Mouse (Mus musculus): ENCODE data around the gene Kctd11. TPM values are rescaled to one million over a fixed set of nuclear protein-coding genes. Genes with fewer than 3 reads are reported as not detected.

Kctd11 gene
- polyA plus RNA-seq, 1 experiment from 2014 or later: 1.0 TPM

Small RNA genes lying within 50 kb of the gene (microRNA-seq; reads per million reads assigned to microRNA genes)
- gene Mir6924: not detected

Other genes with a start within 250 kb of the Kctd11 start
- gene Fxr2, start 248.4 kb downstream of the Kctd11 start, polyA plus RNA-seq (2014; fragmentation: Nextera tagmentation; extraction: Ambion mirVana): 35.9 and 38.4 TPM in 2 replicates
- gene Sox15, start 226.1 kb downstream of the Kctd11 start, polyA plus RNA-seq (2014; fragmentation: Nextera tagmentation; extraction: Ambion mirVana): not detected in 2 replicates
- gene Mpdu1, start 218.8 kb downstream of the Kctd11 start, polyA plus RNA-seq (2014; fragmentation: Nextera tagmentation; extraction: Ambion mirVana): 64.0 and 108 TPM in 2 replicates
- gene Cd68, start 215.3 kb downstream of the Kctd11 start, polyA plus RNA-seq (2014; fragmentation: Nextera tagmentation; extraction: Ambion mirVana): 3.7 and 7.9 TPM in 2 replicates
- gene Eif4a1, start 209.0 kb downstream of the Kctd11 start, polyA plus RNA-seq (2014; fragmentation: Nextera tagmentation; extraction: Ambion mirVana): 707 and 863 TPM in 2 replicates
- 93.3 and 103 TPM in 2 replicates for gene Senp3, start 199.3 kb downstream of the Kctd11 start, polyA plus RNA-seq (2014; fragmentation: Nextera tagmentation; extraction: Ambion mirVana)
- gene Tnfsf13, start 195.6 kb downstream of the Kctd11 start, polyA plus RNA-seq (2014; fragmentation: Nextera tagmentation; extraction: Ambion mirVana): 0.16 and 0.25 TPM in 2 replicates
- 1.6 and 3.0 TPM in 2 replicates for gene Tnfsf12, start 185.6 kb downstream of the Kctd11 start, polyA plus RNA-seq (2014; fragmentation: Nextera tagmentation; extraction: Ambion mirVana)
- gene Tnfsfm13, start 185.3 kb downstream of the Kctd11 start, polyA plus RNA-seq (2014; fragmentation: Nextera tagmentation; extraction: Ambion mirVana): 0.51 and 1.1 TPM in 2 replicates
- gene Polr2a, start 122.8 kb downstream of the Kctd11 start, polyA plus RNA-seq (2014; fragmentation: Nextera tagmentation; extraction: Ambion mirVana): 20.0 and 30.7 TPM in 2 replicates
- 0.14 TPM in 1 of 2 replicates, not detected in the other for gene Slc35g3, start 119.4 kb downstream of the Kctd11 start, polyA plus RNA-seq (2014; fragmentation: Nextera tagmentation; extraction: Ambion mirVana)
- gene Zbtb4, start 115.5 kb downstream of the Kctd11 start, polyA plus RNA-seq (2014; fragmentation: Nextera tagmentation; extraction: Ambion mirVana): 3.8 and 4.2 TPM in 2 replicates
- 0.80 and 1.3 TPM in 2 replicates for gene Chrnb1, start 85.5 kb downstream of the Kctd11 start, polyA plus RNA-seq (2014; fragmentation: Nextera tagmentation; extraction: Ambion mirVana)
- gene Fgf11, start 79.5 kb downstream of the Kctd11 start, polyA plus RNA-seq (2014; fragmentation: Nextera tagmentation; extraction: Ambion mirVana): 3.2 and 3.6 TPM in 2 replicates
- 0.58 and 0.82 TPM in 2 replicates for gene Tmem102, start 75.8 kb downstream of the Kctd11 start, polyA plus RNA-seq (2014; fragmentation: Nextera tagmentation; extraction: Ambion mirVana)
- gene Gm39566, start 66.1 kb downstream of the Kctd11 start, polyA plus RNA-seq (2014; fragmentation: Nextera tagmentation; extraction: Ambion mirVana): not detected in 2 replicates
- gene Spem2, start 62.9 kb downstream of the Kctd11 start, polyA plus RNA-seq (2014; fragmentation: Nextera tagmentation; extraction: Ambion mirVana): not detected in 2 replicates
- gene Spem1, start 59.2 kb downstream of the Kctd11 start, polyA plus RNA-seq (2014; fragmentation: Nextera tagmentation; extraction: Ambion mirVana): 0.49 and 0.85 TPM in 2 replicates
- 25.1 and 32.4 TPM in 2 replicates for gene Nlgn2, start 43.6 kb downstream of the Kctd11 start, polyA plus RNA-seq (2014; fragmentation: Nextera tagmentation; extraction: Ambion mirVana)
- 313 and 417 TPM in 2 replicates for gene Tmem256, start 42.9 kb downstream of the Kctd11 start, polyA plus RNA-seq (2014; fragmentation: Nextera tagmentation; extraction: Ambion mirVana)
- gene Plscr3, start 35.0 kb downstream of the Kctd11 start, polyA plus RNA-seq (2014; fragmentation: Nextera tagmentation; extraction: Ambion mirVana): 41.3 and 51.9 TPM in 2 replicates
- gene Tnk1, start 22.7 kb downstream of the Kctd11 start, polyA plus RNA-seq (2014; fragmentation: Nextera tagmentation; extraction: Ambion mirVana): not detected in 2 replicates
- not detected in 2 replicates for gene Tmem95, start 3.4 kb downstream of the Kctd11 start, polyA plus RNA-seq (2014; fragmentation: Nextera tagmentation; extraction: Ambion mirVana)
- gene Acap1, start 14.1 kb upstream of the Kctd11 start, polyA plus RNA-seq (2014; fragmentation: Nextera tagmentation; extraction: Ambion mirVana): 0.17 and 0.30 TPM in 2 replicates
- gene 2810408A11Rik, start 19.6 kb upstream of the Kctd11 start, polyA plus RNA-seq (2014; fragmentation: Nextera tagmentation; extraction: Ambion mirVana): 9.4 and 13.0 TPM in 2 replicates
- 27.5 and 29.0 TPM in 2 replicates for gene Neurl4, start 19.7 kb upstream of the Kctd11 start, polyA plus RNA-seq (2014; fragmentation: Nextera tagmentation; extraction: Ambion mirVana)
- gene Gps2, start 32.5 kb upstream of the Kctd11 start, polyA plus RNA-seq (2014; fragmentation: Nextera tagmentation; extraction: Ambion mirVana): 56.4 and 62.4 TPM in 2 replicates
- gene Eif5a, start 40.6 kb upstream of the Kctd11 start, polyA plus RNA-seq (2014; fragmentation: Nextera tagmentation; extraction: Ambion mirVana): 1,083 and 1,099 TPM in 2 replicates
- gene Ybx2, start 54.4 kb upstream of the Kctd11 start, polyA plus RNA-seq (2014; fragmentation: Nextera tagmentation; extraction: Ambion mirVana): 4.3 and 10.4 TPM in 2 replicates
- gene Slc2a4, start 66.8 kb upstream of the Kctd11 start, polyA plus RNA-seq (2014; fragmentation: Nextera tagmentation; extraction: Ambion mirVana): 2.2 and 4.5 TPM in 2 replicates
- gene Cldn7, start 83.4 kb upstream of the Kctd11 start, polyA plus RNA-seq (2014; fragmentation: Nextera tagmentation; extraction: Ambion mirVana): 0.20 TPM in 1 of 2 replicates, not detected in the other
- gene Ctdnep1, start 99.8 kb upstream of the Kctd11 start, polyA plus RNA-seq (2014; fragmentation: Nextera tagmentation; extraction: Ambion mirVana): 24.4 and 39.0 TPM in 2 replicates
- gene Elp5, start 101.1 kb upstream of the Kctd11 start, polyA plus RNA-seq (2014; fragmentation: Nextera tagmentation; extraction: Ambion mirVana): 162 and 193 TPM in 2 replicates
- 616 and 626 TPM in 2 replicates for gene Gabarap, start 109.7 kb upstream of the Kctd11 start, polyA plus RNA-seq (2014; fragmentation: Nextera tagmentation; extraction: Ambion mirVana)
- gene Phf23, start 114.4 kb upstream of the Kctd11 start, polyA plus RNA-seq (2014; fragmentation: Nextera tagmentation; extraction: Ambion mirVana): 41.3 and 48.9 TPM in 2 replicates
- 22.9 and 23.0 TPM in 2 replicates for gene Dvl2, start 119.2 kb upstream of the Kctd11 start, polyA plus RNA-seq (2014; fragmentation: Nextera tagmentation; extraction: Ambion mirVana)
- 43.2 and 49.6 TPM in 2 replicates for gene Acadvl, start 134.0 kb upstream of the Kctd11 start, polyA plus RNA-seq (2014; fragmentation: Nextera tagmentation; extraction: Ambion mirVana)
- 33.1 and 41.0 TPM in 2 replicates for gene Dlg4, start 135.5 kb upstream of the Kctd11 start, polyA plus RNA-seq (2014; fragmentation: Nextera tagmentation; extraction: Ambion mirVana)
- 0.26 and 1.4 TPM in 2 replicates for gene Asgr1, start 172.7 kb upstream of the Kctd11 start, polyA plus RNA-seq (2014; fragmentation: Nextera tagmentation; extraction: Ambion mirVana)
- not detected in 2 replicates for gene Asgr2, start 211.2 kb upstream of the Kctd11 start, polyA plus RNA-seq (2014; fragmentation: Nextera tagmentation; extraction: Ambion mirVana)
- gene Mgl2, start 248.9 kb upstream of the Kctd11 start, polyA plus RNA-seq (2014; fragmentation: Nextera tagmentation; extraction: Ambion mirVana): 0.75 TPM in 1 of 2 replicates, not detected in the other